Mouse (Mus musculus): ENCODE measurements around the gene Serpinb5. TPM values are rescaled to one million over a fixed set of nuclear protein-coding genes. Genes with fewer than 3 reads are reported as not detected.
"Not testable (repeated sequence)": the region's sequence is repeated elsewhere in the genome, so short reads cannot be mapped to it uniquely, and the experiment has no call there.

Gene Serpinb5
- polyA plus RNA-seq, 1 experiment from 2014 or later = 116 TPM

DNA sequence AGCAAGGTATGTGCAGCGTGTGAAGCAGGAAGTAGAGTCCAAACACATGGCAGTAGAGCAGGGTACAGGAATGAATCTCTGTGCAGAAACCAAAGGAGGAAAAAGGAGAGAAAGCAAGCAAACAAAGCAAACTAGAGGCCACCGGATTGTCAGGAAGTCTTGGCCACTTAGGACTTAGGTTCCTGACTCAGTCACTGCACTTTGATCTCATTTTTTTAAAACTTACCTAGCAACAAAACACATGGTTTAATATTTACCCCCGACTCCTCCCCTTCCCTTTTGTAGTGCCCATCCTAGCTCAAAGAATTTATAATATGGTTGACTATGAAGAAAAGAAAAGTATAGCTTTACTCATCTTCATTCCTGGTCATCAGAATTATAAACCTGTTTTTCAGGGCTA, 15.2 kb downstream of the Serpinb5 start:
- TF ChIP-seq EP300 (optimal IDR thresholded peaks at IDR 0.05) (no peak), CTCF (IDR thresholded peaks at IDR 0.05; ENCODE audit: low read depth) (no peak)

DNA sequence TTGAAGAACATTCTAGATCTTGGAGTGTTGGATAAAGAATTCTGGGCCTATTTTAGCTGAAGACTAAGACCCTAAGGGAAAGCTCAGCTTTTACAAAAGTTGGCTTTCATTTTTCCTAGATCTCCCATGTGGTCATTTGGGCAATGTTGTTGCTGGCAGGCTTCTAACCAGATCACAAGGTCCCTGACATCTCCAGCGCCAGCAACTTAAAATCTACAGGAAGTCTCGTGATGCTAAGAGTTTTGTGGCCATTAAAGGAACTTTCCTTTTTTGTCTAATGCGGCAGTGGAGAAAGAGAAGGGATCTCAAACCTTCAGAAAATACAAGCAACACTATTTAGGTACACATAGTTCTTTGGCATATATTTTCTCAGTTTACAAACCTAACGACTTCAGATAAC, 21.8 kb downstream of the Serpinb5 start:
- no peak overlapping the region for H3K4me3 ChIP-seq (ENCODE audit: low read depth, low read length)
- H3K27ac ChIP-seq (replicated peaks) = no peak overlapping the region
- H3K27me3 ChIP-seq (ENCODE audit: control insufficient read depth, insufficient read depth, low read length) = no peaks in the 10 kb centered on the region
- no peak overlapping the region for H3K9ac ChIP-seq (ENCODE audit: low read length)
- no peaks in the 10 kb centered on the region for H3K36me3 ChIP-seq (ENCODE audit: control insufficient read depth, insufficient read depth, low read length)
- no peaks in the 10 kb centered on the region for H3K9me3 ChIP-seq (ENCODE audit: control insufficient read depth, low read length)
- 68% methylated on average over 4 of the region's 4 CpGs for WGBS
- ATAC-seq (ENCODE audit: low FRiP score, low TSS enrichment) (no peak), DNase-seq (ENCODE audit: low spot score) (no peak)
- H3K4me2 ChIP-seq (replicated peaks; ENCODE audit: low read depth) = no peak overlapping the region
- no peaks in the 10 kb centered on the region for H3K4me1 ChIP-seq (replicated peaks; ENCODE audit: control insufficient read depth, insufficient read depth)
- TF ChIP-seq CTCF (IDR thresholded peaks at IDR 0.05; ENCODE audit: low read depth) (no peak), EP300 (optimal IDR thresholded peaks at IDR 0.05) (no peak)

More for the DNA sequence above, 15.2 kb downstream of the Serpinb5 start:
- Histone ChIP-seq H3K9me3 (ENCODE audit: control insufficient read depth, low read length) (no peaks in the 10 kb centered on the region), H3K4me1 (replicated peaks; ENCODE audit: control insufficient read depth, insufficient read depth) (no peaks in the 10 kb centered on the region), H3K9ac (ENCODE audit: low read length) (no peak overlapping the region), H3K27ac (replicated peaks) (no peak overlapping the region), H3K36me3 (ENCODE audit: control insufficient read depth, insufficient read depth, low read length) (no peaks in the 10 kb centered on the region), H3K4me3 (ENCODE audit: low read depth, low read length) (no peak overlapping the region), H3K27me3 (ENCODE audit: control insufficient read depth, insufficient read depth, low read length) (no peaks in the 10 kb centered on the region), H3K4me2 (replicated peaks; ENCODE audit: low read depth) (no peak overlapping the region)
- no peak for DNase-seq (ENCODE audit: low spot score)
- 64% methylated on average over 3 of the region's 3 CpGs for WGBS
- ATAC-seq (ENCODE audit: low FRiP score, low TSS enrichment) = peak; percentile 77

- WGBS = 66% methylated on average over 5 of the region's 5 CpGs
- Histone ChIP-seq H3K27me3 (ENCODE audit: control insufficient read depth, insufficient read depth, low read length) (no peaks in the 10 kb centered on the region), H3K36me3 (ENCODE audit: control insufficient read depth, insufficient read depth, low read length) (no peaks in the 10 kb centered on the region), H3K4me2 (replicated peaks; ENCODE audit: low read depth) (no peak overlapping the region), H3K4me1 (replicated peaks; ENCODE audit: control insufficient read depth, insufficient read depth) (no peaks in the 10 kb centered on the region), H3K9ac (ENCODE audit: low read length) (no peak overlapping the region), H3K27ac (replicated peaks) (no peak overlapping the region), H3K4me3 (ENCODE audit: low read depth, low read length) (no peak overlapping the region), H3K9me3 (ENCODE audit: control insufficient read depth, low read length) (no peaks in the 10 kb centered on the region)
- TF ChIP-seq EP300 (optimal IDR thresholded peaks at IDR 0.05) = no peak
- no peak for TF ChIP-seq CTCF (IDR thresholded peaks at IDR 0.05; ENCODE audit: low read depth)
- DNase-seq (ENCODE audit: low spot score) = no peak
- ATAC-seq (ENCODE audit: low FRiP score, low TSS enrichment) = no peak
Observed at GRCm38 (mm10) chr1:106883369-106883768, 22.4 kb downstream of the Serpinb5 start.

GRCm38 (mm10) chr1:106883812-106884211, 22.8 kb downstream of the Serpinb5 start:
- Histone ChIP-seq H3K4me2 (replicated peaks; ENCODE audit: low read depth) (no peak overlapping the region), H3K36me3 (ENCODE audit: control insufficient read depth, insufficient read depth, low read length) (no peaks in the 10 kb centered on the region), H3K4me1 (replicated peaks; ENCODE audit: control insufficient read depth, insufficient read depth) (no peaks in the 10 kb centered on the region), H3K9me3 (ENCODE audit: control insufficient read depth, low read length) (no peaks in the 10 kb centered on the region), H3K27ac (replicated peaks) (no peak overlapping the region), H3K9ac (ENCODE audit: low read length) (no peak overlapping the region), H3K4me3 (ENCODE audit: low read depth, low read length) (no peak overlapping the region), H3K27me3 (ENCODE audit: control insufficient read depth, insufficient read depth, low read length) (no peaks in the 10 kb centered on the region)
- 0 out of 2 replicates have a peak, but pooled peaks have one; percentile 21 for ATAC-seq (ENCODE audit: low FRiP score, low TSS enrichment)
- no peak for DNase-seq (ENCODE audit: low spot score)
- WGBS = 7% methylated on average over 2 of the region's 2 CpGs
- TF ChIP-seq CTCF (IDR thresholded peaks at IDR 0.05; ENCODE audit: low read depth) (peak; percentile 65), EP300 (optimal IDR thresholded peaks at IDR 0.05) (no peak)

DNA sequence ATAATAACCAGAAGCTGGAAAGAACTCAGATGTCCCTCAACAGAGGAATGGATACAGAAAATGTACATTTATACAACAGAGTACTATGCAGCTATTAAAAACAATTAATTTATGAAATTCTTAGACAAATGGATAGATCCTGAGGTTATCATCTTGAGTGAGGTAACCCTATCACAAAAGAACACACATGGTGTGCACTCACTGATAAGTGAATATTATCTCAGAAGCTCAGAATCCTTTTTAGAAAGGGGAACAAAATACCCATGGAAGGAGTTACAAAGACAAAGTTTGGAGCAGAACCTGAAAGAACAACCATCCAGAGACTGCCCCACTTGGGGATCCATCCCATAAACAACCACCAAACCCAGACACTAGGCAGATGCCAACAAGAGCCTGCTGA, 34.2 kb downstream of the Serpinb5 start:
- H3K9me3 ChIP-seq (ENCODE audit: control insufficient read depth, low read length); ATAC-seq (ENCODE audit: low FRiP score, low TSS enrichment); H3K27me3 ChIP-seq (ENCODE audit: control insufficient read depth, insufficient read depth, low read length); H3K4me1 ChIP-seq (replicated peaks; ENCODE audit: control insufficient read depth, insufficient read depth); H3K9ac ChIP-seq (ENCODE audit: low read length); H3K4me3 ChIP-seq (ENCODE audit: low read depth, low read length); H3K27ac ChIP-seq (replicated peaks); H3K36me3 ChIP-seq (ENCODE audit: control insufficient read depth, insufficient read depth, low read length); H3K4me2 ChIP-seq (replicated peaks; ENCODE audit: low read depth); DNase-seq (ENCODE audit: low spot score): not testable (repeated sequence)

GRCm38 (mm10) chr1:106901406-106901805, 40.4 kb downstream of the Serpinb5 start:
- Histone ChIP-seq H3K27ac (replicated peaks) (no peak overlapping the region), H3K4me1 (replicated peaks; ENCODE audit: control insufficient read depth, insufficient read depth) (no peaks in the 10 kb centered on the region), H3K4me3 (ENCODE audit: low read depth, low read length) (no peak overlapping the region), H3K9me3 (ENCODE audit: control insufficient read depth, low read length) (no peaks in the 10 kb centered on the region), H3K36me3 (ENCODE audit: control insufficient read depth, insufficient read depth, low read length) (no peaks in the 10 kb centered on the region), H3K9ac (ENCODE audit: low read length) (no peak overlapping the region), H3K4me2 (replicated peaks; ENCODE audit: low read depth) (no peak overlapping the region), H3K27me3 (ENCODE audit: control insufficient read depth, insufficient read depth, low read length) (no peaks in the 10 kb centered on the region)
- no peak for DNase-seq (ENCODE audit: low spot score)
- WGBS = 28% methylated on average over 4 of the region's 4 CpGs
- ATAC-seq (ENCODE audit: low FRiP score, low TSS enrichment) = no peak
- TF ChIP-seq EP300 (optimal IDR thresholded peaks at IDR 0.05) = no peak
- peak; percentile 78 for TF ChIP-seq CTCF (IDR thresholded peaks at IDR 0.05; ENCODE audit: low read depth)

All from stomach, postnatal 0 days (tissue).